Comparison of ENCODE assay signal across 7 mouse cellular contexts in genomic region chr10:122986320-122987225, GRCm38 (mm10).
DNase-seq lines count a peak whose midpoint lies in the region; ATAC-seq and TF ChIP-seq lines count a peak whose summit lies in the region.

No protein-coding gene starts in this region.

- peak; percentile 78 to 79 for DNase-seq in adrenal gland, adult 18-20 months (ENCODE audit: low spot score in 2 of 2)
- DNase-seq in cerebellum, postnatal 36 days, result peak; percentile 81 to 82
- peak; percentile 88 for DNase-seq in gastrocnemius, adult 18-20 months (ENCODE audit: low spot score)
- peak; percentile 81 for DNase-seq in hindbrain, postnatal 0 days (ENCODE audit: low spot score)
- peak; percentile 59 to 85 for DNase-seq in left cerebral cortex, postnatal 10 days (ENCODE audit: extremely low spot score in 1 of 2, low spot score in 2 of 2)
- peak; percentile 82 for DNase-seq in skeletal muscle tissue, adult 2 months (ENCODE audit: low read depth, low spot score)

- H3K4me2 ChIP-seq in hindbrain, postnatal 0 days (ENCODE audit: low read depth, low read length), result peak overlapping the region; percentile 70

- whole genome bisulfite sequencing in hindbrain, postnatal 0 days, result 10% methylated on average over 52 of the region's 54 CpGs

- peak; percentile 71 for ATAC-seq in hindbrain, postnatal 0 days

- H3K4me3 ChIP-seq in hindbrain, postnatal 0 days (ENCODE audit: low read length), result peak overlapping the region; percentile 98
- H3K4me3 ChIP-seq in megakaryocyte, embryonic 14.5 days (replicated peaks), result peak overlapping the region; percentile 99

- no peak for TF ChIP-seq CTCF in hindbrain, postnatal 0 days (IDR thresholded peaks at IDR 0.05; ENCODE audit: low read depth)

- intact Hi-C loops in left cerebral cortex, postnatal 10 days (cut with DNase I), result loop anchor here (2.0 to 10.0 kb wide), 2 partner anchors 180 to 312 kb away; partner anchors contain the start of gene Ppm1h

- H3K9ac ChIP-seq in hindbrain, postnatal 0 days (replicated peaks; ENCODE audit: low read length), result peak overlapping the region; percentile 97

- H3K27me3 ChIP-seq in hindbrain, postnatal 0 days (ENCODE audit: insufficient read depth, low read length), result no peaks in the 10 kb centered on the region
- H3K27me3 ChIP-seq in megakaryocyte, embryonic 14.5 days (replicated peaks), result no peaks in the 10 kb centered on the region

- no peaks in the 10 kb centered on the region for H3K9me3 ChIP-seq in hindbrain, postnatal 0 days (ENCODE audit: low read length)
- H3K9me3 ChIP-seq in megakaryocyte, embryonic 14.5 days, result no peaks in the 10 kb centered on the region

- H3K4me1 ChIP-seq in hindbrain, postnatal 0 days (ENCODE audit: insufficient read depth, low read length), result no peaks in the 10 kb centered on the region
- peaks cover 55% of the 10 kb centered on the region for H3K4me1 ChIP-seq in megakaryocyte, embryonic 14.5 days

- no peaks in the 10 kb centered on the region; the same call in 1 of the 2 replicates for H3K36me3 ChIP-seq in hindbrain, postnatal 0 days (ENCODE audit: insufficient read depth, low read length)
- peaks cover 17% of the 10 kb centered on the region for H3K36me3 ChIP-seq in megakaryocyte, embryonic 14.5 days (replicated peaks; ENCODE audit: low read length)

- H3K27ac ChIP-seq in hindbrain, postnatal 0 days, result peak overlapping the region; percentile 99

Comparison
In these comparisons a context has a peak if more than half of its experiments do, and no peak if none do; other contexts are left out.
1. Peak in every context shown above with its lines: DNase-seq, ATAC-seq, H3K4me3 ChIP-seq and H3K27ac ChIP-seq.